Mouse (Mus musculus) hindbrain, embryonic 12.5 days (tissue): ENCODE measurements around the gene Amh. TPM values are rescaled to one million over a fixed set of nuclear protein-coding genes. Genes with fewer than 3 reads are reported as not detected.
"Not testable (repeated sequence)": the region's sequence is repeated elsewhere in the genome, so short reads cannot be mapped to it uniquely, and the experiment has no call there.

Experiments
- ATAC-seq: fragments of 200-750 bp; cut with Nextera tagmentation; 2 replicates; pipeline ENCODE4 v1.8.0; 2017; ENCODE audit warnings: moderate TSS enrichment; ENCODE audit not compliant: low FRiP score
- H3K27ac ChIP-seq: fragments of 300-500 bp; sonication (generic); 2 replicates; pipeline ENCODE4 v1.5.1; 2016; ENCODE audit warnings: mild to moderate bottlenecking
- H3K27me3 ChIP-seq: fragments of 300-500 bp; sonication (generic); 2 replicates; pipeline ENCODE4 v1.6.1; 2016; ENCODE audit warnings: mild to moderate bottlenecking
- H3K36me3 ChIP-seq: fragments of 300-500 bp; sonication (generic); 2 replicates; pipeline ENCODE4 v1.6.1; 2016; ENCODE audit warnings: mild to moderate bottlenecking
- H3K4me1 ChIP-seq: fragments of 300-500 bp; sonication (generic); 2 replicates; pipeline ENCODE4 v1.6.1; 2016
- H3K4me2 ChIP-seq: fragments of 300-500 bp; sonication (generic); replicated peaks from 2 replicates; pipeline ENCODE4 v1.6.1; 2016; ENCODE audit warnings: mild to moderate bottlenecking
- H3K4me3 ChIP-seq: fragments of 300-500 bp; sonication (generic); 2 replicates; pipeline ENCODE4 v1.5.1; 2016; ENCODE audit warnings: mild to moderate bottlenecking
- H3K9ac ChIP-seq: fragments of 300-500 bp; sonication (generic); 2 replicates; pipeline ENCODE4 v1.6.1; 2016; ENCODE audit warnings: mild to moderate bottlenecking, moderate library complexity
- H3K9me3 ChIP-seq: fragments of 300-500 bp; sonication (generic); replicated peaks from 2 replicates; pipeline ENCODE4 v1.6.1; 2016; ENCODE audit warnings: mild to moderate bottlenecking
- WGBS: fragments of 180-500 bp; shearing (Covaris S2); methylation state at CpG from one replicate; pipeline ENCODE4 v1.1.7; 2016; 5-methylcytosine and 5-hydroxymethylcytosine counted together
- polyA plus RNA-seq: library from polyadenylated mRNA; unstranded; fragments of >200 nt; fragmentation: Nextera tagmentation; extraction: Ambion mirVana; gene quantifications from 2 replicates; pipeline ENCODE4 v1.2.1, GENCODE M21; 2016

Gene Amh
- polyA plus RNA-seq, 1 experiment from 2014 or later, result not detected

- Histone ChIP-seq H3K27ac (peak within 1 kb of the TSS; percentile 91), H3K4me2 (peak within 1 kb of the TSS; percentile 87), H3K4me1 (peaks cover 37% of the 10 kb centered on the region), H3K9me3 (no peaks in the 10 kb centered on the region), H3K4me3 (peak within 1 kb of the TSS; percentile 86), H3K9ac (peak within 1 kb of the TSS; percentile 92), H3K27me3 (no peaks in the 10 kb centered on the region), H3K36me3 (peaks cover 22% of the 10 kb centered on the region)
- ATAC-seq, result peak; percentile 98
- under 1% methylated on average over 81 of the region's 82 CpGs for WGBS
These were observed 21.4 kb downstream of the Amh start, which contains the start of gene Oaz1 for GRCm38 (mm10) chr10:80826151-80827062. Gene Oaz1 (plus strand): TSS chr10:80826656.

GRCm38 (mm10) chr10:80827063-80827869, 22.2 kb downstream of the Amh start:
- Histone ChIP-seq H3K9ac (peak overlapping the region; percentile 92), H3K4me3 (peak overlapping the region; percentile 86), H3K4me1 (peaks cover 37% of the 10 kb centered on the region), H3K27me3 (no peaks in the 10 kb centered on the region), H3K36me3 (peaks cover 22% of the 10 kb centered on the region), H3K9me3 (no peaks in the 10 kb centered on the region), H3K4me2 (peak overlapping the region; percentile 87), H3K27ac (peak overlapping the region; percentile 91)
- 9% methylated on average over 28 of the region's 29 CpGs for WGBS
- no peak for ATAC-seq

- H3K27me3 ChIP-seq, result peaks cover under 1% of the 10 kb centered on the region; the same call in 1 of the 2 replicates
- 85% methylated on average over 10 of the region's 10 CpGs for WGBS
- ATAC-seq, result no peak
- peak overlapping the region; percentile 86 for H3K4me3 ChIP-seq
- peaks cover 40% of the 10 kb centered on the region for H3K4me1 ChIP-seq
- H3K36me3 ChIP-seq, result peaks cover 22% of the 10 kb centered on the region
- no peaks in the 10 kb centered on the region for H3K9me3 ChIP-seq
- H3K9ac ChIP-seq, result peak overlapping the region; percentile 92
- no peak overlapping the region for H3K27ac ChIP-seq
- H3K4me2 ChIP-seq, result peak overlapping the region; percentile 87
These were observed 22.9 kb downstream of the Amh start for GRCm38 (mm10) chr10:80827870-80828420.

- 88% methylated on average over 8 of the region's 9 CpGs for WGBS
- H3K9ac ChIP-seq, result peak overlapping the region; percentile 92; the same call in 1 of the 2 replicates
- not testable (repeated sequence) for ATAC-seq
These were observed 23.5 kb downstream of the Amh start for GRCm38 (mm10) chr10:80828587-80828986.

GRCm38 (mm10) chr10:80829359-80830278, 24.6 kb downstream of the Amh start:
- no peak overlapping the region for H3K27ac ChIP-seq
- no peak for ATAC-seq
- H3K36me3 ChIP-seq, result peaks cover 22% of the 10 kb centered on the region
- H3K9ac ChIP-seq, result no peak overlapping the region
- no peak overlapping the region for H3K4me3 ChIP-seq
- no peak overlapping the region for H3K4me2 ChIP-seq
- H3K4me1 ChIP-seq, result peaks cover 40% of the 10 kb centered on the region
- 65% methylated on average over 1 of the region's 1 CpGs for WGBS
- H3K27me3 ChIP-seq, result peaks cover 17% of the 10 kb centered on the region
- no peaks in the 10 kb centered on the region for H3K9me3 ChIP-seq

More at GRCm38 (mm10) chr10:80828587-80828986, 23.5 kb downstream of the Amh start:
- H3K4me3 ChIP-seq, H3K27me3 ChIP-seq, H3K27ac ChIP-seq, H3K9me3 ChIP-seq: not testable (repeated sequence)
- peaks cover 22% of the 10 kb centered on the region for H3K36me3 ChIP-seq
- peak overlapping the region; percentile 87 for H3K4me2 ChIP-seq
- H3K4me1 ChIP-seq, result peaks cover 40% of the 10 kb centered on the region

- no peaks in the 10 kb centered on the region; the same call in 1 of the 2 replicates for H3K9me3 ChIP-seq
- H3K4me3 ChIP-seq, result no peak overlapping the region
- H3K4me2 ChIP-seq, result no peak overlapping the region
- peaks cover 32% of the 10 kb centered on the region for H3K27me3 ChIP-seq
- H3K27ac ChIP-seq, result no peak overlapping the region
- peaks cover 51% of the 10 kb centered on the region for H3K4me1 ChIP-seq
- 3% methylated on average over 9 of the region's 9 CpGs for WGBS
- no peak for ATAC-seq
- no peak overlapping the region for H3K9ac ChIP-seq
- H3K36me3 ChIP-seq, result peaks cover 22% of the 10 kb centered on the region
These were observed 26.1 kb downstream of the Amh start for GRCm38 (mm10) chr10:80831136-80831535.

- Histone ChIP-seq H3K27ac (no peak overlapping the region), H3K36me3 (peaks cover 22% of the 10 kb centered on the region), H3K27me3 (peaks cover 47% of the 10 kb centered on the region), H3K9me3 (no peaks in the 10 kb centered on the region; the same call in 1 of the 2 replicates), H3K4me1 (peaks cover 46% of the 10 kb centered on the region), H3K4me3 (no peak overlapping the region), H3K9ac (no peak overlapping the region), H3K4me2 (no peak overlapping the region)
- 51% methylated on average over 7 of the region's 7 CpGs for WGBS
- ATAC-seq, result no peak
These were observed 27.8 kb downstream of the Amh start for GRCm38 (mm10) chr10:80832818-80833217.

GRCm38 (mm10) chr10:80835617-80836016, 30.6 kb downstream of the Amh start:
- Histone ChIP-seq H3K9ac (0 out of 2 replicates have a peak overlapping the region, but pooled peaks have one; percentile 8), H3K9me3 (no peaks in the 10 kb centered on the region; the same call in 1 of the 2 replicates), H3K36me3 (peaks cover 3% of the 10 kb centered on the region), H3K4me2 (peak overlapping the region; percentile 21), H3K4me3 (0 out of 2 replicates have a peak overlapping the region, but pooled peaks have one; percentile 5), H3K4me1 (peaks cover 23% of the 10 kb centered on the region), H3K27ac (no peak overlapping the region), H3K27me3 (peaks cover 47% of the 10 kb centered on the region)
- 48% methylated on average over 30 of the region's 30 CpGs for WGBS
- ATAC-seq, result no peak; the same call in 1 of the 2 replicates

- no peak overlapping the region for H3K4me2 ChIP-seq
- no peak overlapping the region for H3K27ac ChIP-seq
- no peaks in the 10 kb centered on the region; the same call in 1 of the 2 replicates for H3K9me3 ChIP-seq
- no peak for ATAC-seq
- no peaks in the 10 kb centered on the region for H3K36me3 ChIP-seq
- peaks cover 18% of the 10 kb centered on the region for H3K4me1 ChIP-seq
- 44% methylated on average over 7 of the region's 7 CpGs for WGBS
- no peak overlapping the region for H3K9ac ChIP-seq
- peaks cover 56% of the 10 kb centered on the region for H3K27me3 ChIP-seq
- H3K4me3 ChIP-seq, result no peak overlapping the region
These were observed 31.9 kb downstream of the Amh start for GRCm38 (mm10) chr10:80836949-80837379.

- Histone ChIP-seq H3K36me3 (no peaks in the 10 kb centered on the region), H3K27me3 (peaks cover 65% of the 10 kb centered on the region), H3K27ac (no peak overlapping the region), H3K9ac (peak overlapping the region; percentile 44), H3K9me3 (no peaks in the 10 kb centered on the region; the same call in 1 of the 2 replicates), H3K4me1 (peaks cover 15% of the 10 kb centered on the region), H3K4me3 (no peak overlapping the region), H3K4me2 (no peak overlapping the region)
- WGBS, result 18% methylated on average over 2 of the region's 2 CpGs
- ATAC-seq, result no peak
These were observed 32.8 kb downstream of the Amh start for GRCm38 (mm10) chr10:80837827-80838226.
